Mouse (Mus musculus): ENCODE data around the gene Spata31d1a. TPM values are rescaled to one million over a fixed set of nuclear protein-coding genes. Genes with fewer than 3 reads are reported as not detected.

The Spata31d1a gene
- polyA plus RNA-seq, 1 experiment, result not detected

- TF ChIP-seq FLI1 (IDR thresholded peaks at IDR 0.05; ENCODE audit: low read length) (no peak; the same call in 1 of the 2 replicates), GATA1 (IDR thresholded peaks at IDR 0.05; ENCODE audit: borderline replicate concordance, low read length) (no peak)
- Histone ChIP-seq H3K36me3 (replicated peaks; ENCODE audit: low read length) (peaks cover 3% of the 10 kb centered on the region), H3K27me3 (replicated peaks) (peaks cover 2% of the 10 kb centered on the region), H3K9me3 (no peaks in the 10 kb centered on the region), H3K4me3 (replicated peaks) (peak overlapping the region; percentile 51), H3K4me1 (peaks cover 61% of the 10 kb centered on the region)
Observed at GRCm38 (mm10) chr13:59672248-59672647, 37.9 kb downstream of the Spata31d1a start.

DNA sequence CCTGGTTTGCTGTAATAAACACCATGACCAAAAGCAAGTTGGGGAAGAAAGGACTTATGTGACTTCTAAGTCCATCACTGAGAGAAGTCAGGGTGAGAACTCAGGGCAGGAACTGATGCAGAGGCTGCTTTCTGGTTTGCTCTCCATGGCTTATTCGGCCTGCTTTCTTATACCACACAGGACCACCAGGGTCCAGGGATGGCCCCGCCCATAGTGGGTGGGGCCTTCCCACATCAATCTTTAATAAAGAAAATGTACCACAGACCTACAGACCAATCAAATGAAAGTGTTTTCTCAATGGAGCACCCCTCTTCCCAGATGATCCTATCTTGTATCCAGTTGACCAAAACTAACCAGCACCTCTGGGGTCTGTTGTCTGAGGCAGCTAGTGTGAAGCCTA lies 38.6 kb downstream of the Spata31d1a start:
- no peak overlapping the region for H3K4me3 ChIP-seq (replicated peaks)
- peaks cover 7% of the 10 kb centered on the region for H3K36me3 ChIP-seq (replicated peaks; ENCODE audit: low read length)
- TF ChIP-seq FLI1 (IDR thresholded peaks at IDR 0.05; ENCODE audit: low read length) (no peak), GATA1 (IDR thresholded peaks at IDR 0.05; ENCODE audit: borderline replicate concordance, low read length) (no peak)
- peaks cover 62% of the 10 kb centered on the region for H3K4me1 ChIP-seq
- H3K27me3 ChIP-seq (replicated peaks), result no peaks in the 10 kb centered on the region
- H3K9me3 ChIP-seq, result no peaks in the 10 kb centered on the region

GRCm38 (mm10) chr13:59669946-59670345 lies 40.2 kb downstream of the Spata31d1a start:
- TF ChIP-seq GATA1 (IDR thresholded peaks at IDR 0.05; ENCODE audit: borderline replicate concordance, low read length) (no peak), FLI1 (IDR thresholded peaks at IDR 0.05; ENCODE audit: low read length) (no peak)
- Histone ChIP-seq H3K36me3 (replicated peaks; ENCODE audit: low read length) (peaks cover 22% of the 10 kb centered on the region), H3K4me3 (replicated peaks) (no peak overlapping the region)

GRCm38 (mm10) chr13:59668501-59669093 lies 41.5 kb downstream of the Spata31d1a start:
- Histone ChIP-seq H3K9me3 (no peaks in the 10 kb centered on the region), H3K36me3 (replicated peaks; ENCODE audit: low read length) (peaks cover 35% of the 10 kb centered on the region), H3K27me3 (replicated peaks) (no peaks in the 10 kb centered on the region), H3K4me1 (peaks cover 61% of the 10 kb centered on the region), H3K4me3 (replicated peaks) (peak overlapping the region; percentile 85)
- no peak for TF ChIP-seq FLI1 (IDR thresholded peaks at IDR 0.05; ENCODE audit: low read length)
- no peak for TF ChIP-seq GATA1 (IDR thresholded peaks at IDR 0.05; ENCODE audit: borderline replicate concordance, low read length)

More at GRCm38 (mm10) chr13:59669946-59670345, 40.2 kb downstream of the Spata31d1a start:
- H3K4me1 ChIP-seq, result peaks cover 69% of the 10 kb centered on the region
- H3K9me3 ChIP-seq, result no peaks in the 10 kb centered on the region
- no peaks in the 10 kb centered on the region for H3K27me3 ChIP-seq (replicated peaks)

GRCm38 (mm10) chr13:59667763-59668162 lies 42.4 kb downstream of the Spata31d1a start:
- no peaks in the 10 kb centered on the region for H3K9me3 ChIP-seq
- H3K4me1 ChIP-seq, result peaks cover 55% of the 10 kb centered on the region
- no peaks in the 10 kb centered on the region for H3K27me3 ChIP-seq (replicated peaks)
- TF ChIP-seq GATA1 (IDR thresholded peaks at IDR 0.05; ENCODE audit: borderline replicate concordance, low read length), result no peak
- no peak for TF ChIP-seq FLI1 (IDR thresholded peaks at IDR 0.05; ENCODE audit: low read length)
- peaks cover 44% of the 10 kb centered on the region for H3K36me3 ChIP-seq (replicated peaks; ENCODE audit: low read length)
- H3K4me3 ChIP-seq (replicated peaks), result no peak overlapping the region

- Histone ChIP-seq H3K36me3 (replicated peaks; ENCODE audit: low read length) (peaks cover 72% of the 10 kb centered on the region), H3K9me3 (no peaks in the 10 kb centered on the region), H3K27me3 (replicated peaks) (no peaks in the 10 kb centered on the region), H3K4me1 (peaks cover 28% of the 10 kb centered on the region), H3K4me3 (replicated peaks) (no peak overlapping the region)
- no peak for TF ChIP-seq GATA1 (IDR thresholded peaks at IDR 0.05; ENCODE audit: borderline replicate concordance, low read length)
- no peak for TF ChIP-seq FLI1 (IDR thresholded peaks at IDR 0.05; ENCODE audit: low read length)
Observed at GRCm38 (mm10) chr13:59663939-59664712, 46.0 kb downstream of the Spata31d1a start.

- H3K9me3 ChIP-seq, result no peaks in the 10 kb centered on the region
- peaks cover 28% of the 10 kb centered on the region for H3K4me1 ChIP-seq
- H3K4me3 ChIP-seq (replicated peaks), result no peak overlapping the region
- H3K27me3 ChIP-seq (replicated peaks), result peaks cover 5% of the 10 kb centered on the region
- TF ChIP-seq FLI1 (IDR thresholded peaks at IDR 0.05; ENCODE audit: low read length) (no peak), GATA1 (IDR thresholded peaks at IDR 0.05; ENCODE audit: borderline replicate concordance, low read length) (no peak)
- peaks cover 82% of the 10 kb centered on the region for H3K36me3 ChIP-seq (replicated peaks; ENCODE audit: low read length)
Observed at GRCm38 (mm10) chr13:59661966-59662365, 48.2 kb downstream of the Spata31d1a start.

DNA sequence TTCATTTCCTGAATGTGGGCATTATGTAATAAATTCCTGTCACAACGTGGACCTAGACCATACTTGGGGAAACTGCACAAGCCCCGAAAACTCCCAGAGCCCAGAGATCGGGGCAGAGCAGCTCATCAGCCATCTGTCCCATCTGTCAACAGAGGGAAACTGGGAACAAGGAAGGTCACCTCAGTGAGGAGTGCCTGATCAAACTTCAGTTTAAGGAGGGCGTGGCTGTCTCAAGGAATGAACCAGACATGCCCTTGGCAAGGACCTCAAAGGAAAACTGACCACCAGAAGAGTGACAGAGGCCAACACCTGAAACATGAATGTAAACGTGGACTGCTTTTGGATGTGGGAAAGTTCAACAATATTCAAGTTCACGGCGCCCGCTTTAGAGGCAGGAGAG lies 48.7 kb downstream of the Spata31d1a start:
- H3K27me3 ChIP-seq (replicated peaks), result peaks cover 5% of the 10 kb centered on the region
- H3K9me3 ChIP-seq, result no peaks in the 10 kb centered on the region
- peaks cover 31% of the 10 kb centered on the region for H3K4me1 ChIP-seq
- H3K36me3 ChIP-seq (replicated peaks; ENCODE audit: low read length), result peaks cover 79% of the 10 kb centered on the region
- no peak for TF ChIP-seq GATA1 (IDR thresholded peaks at IDR 0.05; ENCODE audit: borderline replicate concordance, low read length)
- TF ChIP-seq FLI1 (IDR thresholded peaks at IDR 0.05; ENCODE audit: low read length), result no peak
- H3K4me3 ChIP-seq (replicated peaks), result no peak overlapping the region

DNA sequence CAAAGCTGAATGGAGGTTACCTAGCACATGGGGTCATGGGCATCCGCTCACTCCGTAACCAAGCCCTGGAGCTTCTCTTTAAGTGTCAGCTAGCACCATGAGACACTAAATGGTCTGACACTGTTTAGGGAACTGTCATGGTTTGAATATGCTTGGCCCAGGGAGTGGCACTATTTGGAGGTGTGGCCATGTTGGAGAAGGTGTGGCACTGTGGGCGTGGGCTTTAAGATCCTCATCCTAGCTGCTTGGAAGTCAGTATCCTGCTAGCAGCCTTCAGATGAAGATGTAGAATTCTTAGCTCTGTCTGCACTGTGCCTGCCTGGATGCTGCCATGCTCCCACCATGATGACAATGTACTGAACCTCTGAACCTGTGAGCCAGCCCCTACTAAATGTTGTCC lies 49.8 kb downstream of the Spata31d1a start:
- Histone ChIP-seq H3K4me1 (peaks cover 36% of the 10 kb centered on the region), H3K36me3 (replicated peaks; ENCODE audit: low read length) (peaks cover 76% of the 10 kb centered on the region), H3K27me3 (replicated peaks) (peaks cover 9% of the 10 kb centered on the region), H3K9me3 (no peaks in the 10 kb centered on the region), H3K4me3 (replicated peaks) (no peak overlapping the region)
- no peak for TF ChIP-seq FLI1 (IDR thresholded peaks at IDR 0.05; ENCODE audit: low read length)

DNA sequence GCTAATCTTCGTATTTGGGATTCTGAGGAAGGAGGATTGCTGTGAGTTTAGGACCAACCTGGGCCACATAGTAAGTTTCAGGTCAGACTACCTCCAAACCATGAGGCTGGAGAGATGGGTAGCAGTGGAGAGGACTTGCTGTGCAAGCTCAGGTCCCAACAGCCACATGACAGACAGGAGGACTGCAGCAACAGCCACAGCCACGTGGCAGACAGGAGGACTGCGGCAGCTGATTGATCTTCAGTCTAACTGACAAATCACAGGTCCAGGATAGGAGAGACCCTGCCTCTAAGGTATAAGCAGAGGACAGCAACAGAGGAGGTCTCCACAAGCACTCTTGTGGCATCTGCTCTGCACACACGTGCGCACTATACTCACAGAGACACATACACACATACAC lies 52.3 kb downstream of the Spata31d1a start:
- peaks cover 75% of the 10 kb centered on the region for H3K36me3 ChIP-seq (replicated peaks; ENCODE audit: low read length)
- H3K4me1 ChIP-seq, result peaks cover 40% of the 10 kb centered on the region
- peaks cover 28% of the 10 kb centered on the region for H3K27me3 ChIP-seq (replicated peaks)
- TF ChIP-seq FLI1 (IDR thresholded peaks at IDR 0.05; ENCODE audit: low read length), result no peak
- no peak for TF ChIP-seq GATA1 (IDR thresholded peaks at IDR 0.05; ENCODE audit: borderline replicate concordance, low read length)
- H3K4me3 ChIP-seq (replicated peaks), result peak overlapping the region; percentile 3
- H3K9me3 ChIP-seq, result no peaks in the 10 kb centered on the region
